Mouse (Mus musculus) embryo, embryonic 11.5 days (tissue): Measurements from ENCODE around the gene Zkscan3.
"Not testable (repeated sequence)": the region's sequence is repeated elsewhere in the genome, so short reads cannot be mapped to it uniquely, and the experiment has no call there.

Experiments
- DNase-seq: peaks from one replicate; pipeline ENCODE4 v3.0.0-alpha.2; 2012; ENCODE audit warnings: low read depth, low spot score

Gene Zkscan3

DNA sequence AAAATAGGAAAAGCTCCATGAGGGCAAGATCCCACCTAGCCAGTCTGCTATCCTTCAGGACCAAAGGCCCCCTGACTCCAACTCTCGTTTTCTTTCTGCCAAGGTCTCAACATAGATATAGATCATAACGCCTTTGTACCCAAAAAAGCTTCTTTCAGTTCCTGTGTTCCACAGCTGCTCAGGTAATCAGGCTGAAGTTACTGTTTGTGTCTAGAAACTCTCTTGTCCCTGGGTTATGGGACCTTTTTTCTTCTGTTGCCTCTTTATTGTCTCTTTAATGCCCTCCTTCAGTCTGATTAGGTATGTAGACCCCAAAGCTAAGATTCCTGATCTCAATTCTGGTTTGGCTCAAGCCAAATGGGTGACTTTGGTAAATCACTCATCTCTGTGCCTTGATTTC, 5.1 kb downstream of the Zkscan3 start:
- DNase-seq: no peak

DNA sequence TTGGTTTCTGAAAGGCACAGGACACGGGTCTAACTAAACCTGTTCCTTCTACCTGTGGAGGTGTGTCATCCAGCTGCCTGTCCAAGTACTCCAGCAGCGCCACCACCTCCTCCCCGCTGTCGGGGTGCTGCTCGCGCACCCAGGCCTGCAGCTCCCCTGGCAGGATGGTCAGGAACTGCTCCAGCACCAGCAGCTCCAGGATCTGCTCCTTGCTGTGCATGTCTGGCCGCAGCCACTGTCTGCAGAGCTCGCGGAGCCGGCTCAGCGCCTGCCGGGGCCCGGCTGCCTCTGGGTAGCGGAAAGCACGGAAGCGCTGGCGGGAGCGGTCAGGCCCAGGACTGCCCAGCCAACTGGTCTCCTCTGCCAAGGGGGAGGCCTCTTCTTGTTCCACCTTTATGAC, 6.5 kb downstream of the Zkscan3 start:
- DNase-seq: not testable (repeated sequence)

DNA sequence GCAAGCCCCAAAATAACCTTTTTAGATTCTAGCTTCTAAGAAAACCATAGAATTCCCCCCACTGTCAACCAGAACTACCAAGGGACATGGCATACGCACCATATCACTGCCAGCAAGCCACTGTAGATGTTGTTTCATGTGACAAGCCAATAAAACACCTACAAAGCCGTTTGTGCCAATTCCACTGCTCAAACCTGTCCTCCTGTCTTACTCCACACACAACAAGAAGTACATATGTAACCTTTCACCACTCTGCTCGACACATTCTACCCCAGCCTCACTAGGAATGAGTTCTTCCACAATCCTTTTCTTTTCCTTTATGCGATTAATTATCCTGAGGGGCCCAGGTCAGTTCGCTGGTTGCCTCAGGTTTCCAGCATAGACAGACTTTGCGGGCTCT, 6.9 kb downstream of the Zkscan3 start:
- DNase-seq: no peak

DNA sequence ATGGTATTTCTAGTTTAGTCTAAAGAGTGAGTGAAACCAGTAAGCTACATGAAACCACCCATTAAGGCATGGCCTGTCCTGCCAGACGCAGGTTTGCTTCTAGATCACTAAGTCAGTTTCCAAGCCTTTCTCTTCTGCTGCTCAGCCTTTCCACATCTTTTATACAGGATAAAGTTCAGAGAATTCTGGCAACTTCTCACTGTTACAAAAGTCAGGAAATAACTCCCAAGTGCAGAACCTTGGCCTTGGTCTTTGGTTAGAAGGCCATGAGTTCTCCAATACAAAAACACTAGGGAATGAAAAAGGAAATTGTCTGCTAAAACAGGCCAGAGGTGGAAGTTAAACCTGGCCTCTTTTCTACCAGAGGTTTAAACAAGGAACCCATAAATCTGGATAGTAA, 7.3 kb downstream of the Zkscan3 start:
- DNase-seq: no peak

DNA sequence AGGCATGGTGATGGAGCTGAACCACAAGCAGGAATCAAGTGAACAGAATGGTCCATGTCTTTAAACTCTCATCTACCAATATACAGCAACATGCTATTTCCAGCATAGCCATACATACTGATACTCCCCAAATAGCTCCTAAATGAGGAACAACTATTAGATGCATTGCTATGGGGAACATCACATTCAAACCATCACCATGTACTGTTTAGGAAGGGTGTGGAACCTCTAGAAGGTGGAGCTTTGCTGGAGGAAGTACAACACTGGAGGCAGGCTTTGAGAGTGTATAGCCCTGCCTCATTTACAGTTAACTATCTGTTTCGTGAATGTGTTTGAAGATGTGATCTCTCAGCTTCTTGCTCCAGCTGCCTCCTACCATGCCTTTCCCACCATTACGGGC, 24.8 kb downstream of the Zkscan3 start:
- no peak for DNase-seq

DNA sequence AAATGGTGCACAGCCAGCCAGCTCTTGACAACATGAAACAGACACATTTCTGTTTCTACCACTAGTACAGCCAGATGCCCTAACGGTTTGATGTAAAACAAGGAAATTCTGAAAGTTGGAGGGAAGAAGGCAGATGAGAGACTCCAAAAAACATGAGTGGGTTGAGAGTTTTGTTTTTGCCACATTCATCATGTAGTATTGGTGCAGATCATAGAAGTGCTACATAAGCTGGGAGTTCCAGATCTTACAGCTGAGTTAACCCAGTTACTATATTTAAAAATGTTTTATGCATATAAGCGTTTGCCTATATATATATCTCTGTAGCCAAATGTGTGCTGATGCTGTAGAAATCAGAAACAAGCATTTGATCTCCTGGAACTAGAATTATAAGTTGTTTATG, 29.9 kb downstream of the Zkscan3 start:
- DNase-seq: no peak

DNA sequence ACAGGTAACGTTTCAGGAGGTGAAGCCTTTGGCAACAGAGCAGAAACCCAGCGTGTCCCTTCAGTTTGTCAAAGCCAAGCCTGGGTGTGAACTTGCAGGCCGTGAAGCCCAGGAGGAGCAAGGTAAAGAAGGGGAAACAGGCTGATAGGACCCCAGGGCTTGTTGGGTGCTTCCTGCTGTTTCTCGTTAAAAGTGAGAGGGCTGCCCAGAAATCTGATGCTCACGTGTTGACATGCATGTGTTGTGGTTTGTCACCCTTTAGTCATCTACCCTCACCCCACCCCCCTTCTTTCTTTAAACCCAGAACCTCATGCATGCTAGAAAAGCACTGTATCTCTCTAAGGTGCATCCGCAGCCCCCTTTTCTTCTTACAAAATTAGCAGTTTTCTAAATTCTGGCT, 35.9 kb downstream of the Zkscan3 start:
- no peak for DNase-seq

DNA sequence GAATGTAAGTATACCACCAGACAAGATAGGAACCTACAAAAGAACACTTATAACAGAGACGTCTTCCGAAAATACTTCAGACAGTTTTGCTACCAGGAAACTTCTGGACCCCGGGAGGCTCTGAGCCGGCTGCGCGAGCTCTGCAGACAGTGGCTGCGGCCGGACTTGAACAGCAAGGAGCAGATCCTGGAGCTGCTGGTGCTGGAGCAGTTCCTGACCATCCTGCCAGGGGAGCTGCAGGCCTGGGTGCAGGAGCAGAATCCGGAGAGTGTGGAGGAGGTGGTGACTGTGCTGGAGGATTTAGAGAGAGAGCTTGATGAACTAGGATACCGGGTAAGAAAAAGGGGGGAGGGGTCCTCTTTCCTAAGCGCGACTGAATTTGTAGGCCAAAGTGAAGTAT, 38.8 kb downstream of the Zkscan3 start:
- DNase-seq: no peak

DNA sequence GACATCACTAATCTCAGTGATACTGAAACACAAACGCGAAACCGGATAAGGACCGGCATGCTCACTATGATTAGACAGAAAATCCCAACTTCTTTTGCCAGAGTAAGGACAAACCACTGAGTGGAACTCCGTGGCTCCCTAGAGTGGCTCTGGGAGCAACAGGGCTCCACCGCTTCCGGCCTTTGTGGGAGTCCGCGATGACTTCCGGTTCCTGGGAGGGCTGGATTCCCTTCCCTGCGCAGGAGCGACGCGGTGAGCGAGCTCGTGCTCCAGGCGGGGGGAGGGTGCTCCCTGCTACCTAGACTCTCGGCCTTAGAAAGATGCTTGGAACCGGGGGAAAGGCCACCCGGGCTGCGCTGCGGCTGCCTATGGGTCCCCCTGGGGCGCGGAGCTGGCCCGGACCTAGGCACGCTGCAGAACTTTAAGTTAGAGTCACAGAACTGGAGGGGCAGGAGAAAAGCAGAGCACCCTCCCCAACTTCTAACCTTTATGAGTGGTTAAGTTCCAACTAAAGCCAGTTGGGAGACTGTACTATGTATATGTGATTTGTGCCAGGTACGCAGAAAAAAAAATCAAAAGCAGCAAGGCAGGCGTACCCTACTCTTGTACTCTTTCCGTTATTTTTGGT, 39.8 kb downstream of the Zkscan3 start, which contains the start of gene Zscan12:
Zscan12 (plus strand) TSS at position 200 of the 628 bp plus-strand sequence.
- peak; percentile 87 for DNase-seq

DNA sequence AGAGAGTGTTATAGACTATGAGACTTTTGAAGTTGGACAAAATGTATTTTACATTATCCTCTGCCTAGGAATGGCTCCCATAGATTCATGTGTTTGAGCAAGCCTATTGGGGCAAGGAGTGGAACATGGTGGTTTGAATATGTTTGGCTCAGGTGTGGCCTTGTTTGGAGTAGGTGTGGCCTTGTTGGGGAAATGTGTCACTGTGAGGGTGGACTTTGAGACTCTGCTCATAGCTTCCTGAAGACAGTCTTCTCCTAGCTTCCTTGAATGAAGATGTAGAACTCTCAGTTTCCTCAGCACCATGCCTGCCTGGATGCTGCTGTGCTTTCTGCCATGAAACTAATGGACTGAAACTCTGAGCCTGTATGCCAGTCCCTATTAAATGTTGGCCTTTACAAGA, 52.0 kb downstream of the Zkscan3 start:
- no peak for DNase-seq

DNA sequence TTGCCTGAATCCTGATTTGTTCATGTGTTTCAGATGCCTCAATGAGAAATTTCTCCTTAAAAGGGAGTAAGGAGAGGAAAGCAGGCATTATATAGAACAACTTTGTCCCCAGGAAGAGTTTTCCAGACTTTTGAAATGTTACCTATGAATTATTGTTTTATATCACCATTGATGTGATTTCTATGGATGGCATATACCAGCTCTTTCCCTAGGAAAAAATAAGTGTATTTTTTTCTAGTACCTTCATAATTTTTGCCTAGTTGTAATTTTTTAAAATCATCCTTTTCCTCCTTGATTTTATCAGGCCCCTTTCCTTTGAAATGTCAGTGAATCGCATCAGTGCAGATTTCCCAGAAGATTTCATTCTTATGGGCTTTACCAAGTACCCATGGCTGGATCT, 55.9 kb downstream of the Zkscan3 start, which contains the start of gene Olfr1367:
Olfr1367 (plus strand) TSS at position 301 of the 400 bp plus-strand sequence.
- no peak for DNase-seq
